Mouse (Mus musculus) bone marrow macrophage, adult 2 months (primary cell): ENCODE results near the gene Gm20388. TPM values are rescaled to one million over a fixed set of nuclear protein-coding genes. Genes with fewer than 3 reads are reported as not detected.

Experiments used
- H3K27ac ChIP-seq: 2 replicates; pipeline ENCODE4 v1.5.1; 2012; ENCODE audit warnings: low read depth, low read length; ENCODE audit not compliant: insufficient read depth
- H3K4me1 ChIP-seq: 2 replicates; pipeline ENCODE4 v1.6.1; 2012; ENCODE audit warnings: low read length; ENCODE audit not compliant: control insufficient read depth, insufficient read depth
- H3K4me3 ChIP-seq: 2 replicates; pipeline ENCODE4 v1.5.1; 2012; ENCODE audit warnings: mild to moderate bottlenecking, low read length, moderate library complexity; ENCODE audit not compliant: insufficient read depth
- CTCF ChIP-seq: IDR thresholded peaks from 2 replicates; pipeline ENCODE4 v1.5.1; 2012; ENCODE audit warnings: low read depth, mild to moderate bottlenecking, low read length, moderate library complexity
- POLR2A ChIP-seq: IDR thresholded peaks from 2 replicates; pipeline ENCODE4 v1.6.1; 2012; ENCODE audit warnings: mild to moderate bottlenecking, low read depth, low read length, borderline replicate concordance
- polyA plus RNA-seq: library from polyadenylated mRNA; stranded (reverse); fragments of >200 nt; gene quantifications from 2 replicates; pipeline ENCODE4 v1.2.4, GENCODE M21; 2012; ENCODE audit not compliant: missing spikeins, insufficient read depth, insufficient read length

Gm20388 gene
- polyA plus RNA-seq, 1 experiment: 32.7 TPM

GRCm38 (mm10) chr8:123651390-123652098 lies 3740.9 kb downstream of the Gm20388 start:
- no peak overlapping the region for H3K27ac ChIP-seq
- H3K4me3 ChIP-seq: no peak overlapping the region
- H3K4me1 ChIP-seq: no peaks in the 10 kb centered on the region
- no peak for TF ChIP-seq CTCF
- TF ChIP-seq POLR2A: no peak

GRCm38 (mm10) chr8:123652641-123653040 lies 3742.0 kb downstream of the Gm20388 start:
- no peak overlapping the region for H3K27ac ChIP-seq
- no peak overlapping the region for H3K4me3 ChIP-seq
- H3K4me1 ChIP-seq: no peaks in the 10 kb centered on the region
- TF ChIP-seq CTCF: peak; percentile 37; the same call in 1 of the 2 replicates
- TF ChIP-seq POLR2A: no peak

- H3K4me3 ChIP-seq: peak within 1 kb of the TSS; percentile 62
- no peaks in the 10 kb centered on the region for H3K4me1 ChIP-seq
- H3K27ac ChIP-seq: no peak within 1 kb of the TSS
Measured at GRCm38 (mm10) chr8:123653308-123653993, 3742.8 kb downstream of the Gm20388 start, which contains the start of gene Rhou. TSS of gene Rhou (plus strand) at chr8:123653929.

GRCm38 (mm10) chr8:123653994-123654569 lies 3743.4 kb downstream of the Gm20388 start:
- Histone ChIP-seq H3K27ac (no peak overlapping the region), H3K4me3 (peak overlapping the region; percentile 62), H3K4me1 (no peaks in the 10 kb centered on the region)
- no peak for TF ChIP-seq CTCF
- no peak for TF ChIP-seq POLR2A

More at GRCm38 (mm10) chr8:123653308-123653993, 3742.8 kb downstream of the Gm20388 start, which contains the start of gene Rhou:
- TF ChIP-seq CTCF (peak; percentile 2; the same call in 1 of the 2 replicates), POLR2A (no peak)

- TF ChIP-seq CTCF (no peak), POLR2A (no peak)
- Histone ChIP-seq H3K4me3 (no peak overlapping the region), H3K4me1 (no peaks in the 10 kb centered on the region), H3K27ac (no peak overlapping the region)
Measured at GRCm38 (mm10) chr8:123654763-123655162, 3744.1 kb downstream of the Gm20388 start.

- Histone ChIP-seq H3K4me3 (no peak overlapping the region), H3K4me1 (no peaks in the 10 kb centered on the region), H3K27ac (no peak overlapping the region)
- TF ChIP-seq POLR2A: no peak
Measured at GRCm38 (mm10) chr8:123655351-123655779, 3744.7 kb downstream of the Gm20388 start.

- no peak for TF ChIP-seq CTCF
- no peak for TF ChIP-seq POLR2A
- no peak overlapping the region for H3K27ac ChIP-seq
- H3K4me3 ChIP-seq: no peak overlapping the region
- H3K4me1 ChIP-seq: no peaks in the 10 kb centered on the region
Measured at GRCm38 (mm10) chr8:123657826-123658225, 3747.2 kb downstream of the Gm20388 start.

GRCm38 (mm10) chr8:123659469-123660057 lies 3748.9 kb downstream of the Gm20388 start:
- Histone ChIP-seq H3K27ac (no peak overlapping the region), H3K4me1 (no peaks in the 10 kb centered on the region), H3K4me3 (no peak overlapping the region)
- no peak for TF ChIP-seq POLR2A
- TF ChIP-seq CTCF: no peak

GRCm38 (mm10) chr8:123661515-123661914 lies 3750.9 kb downstream of the Gm20388 start:
- H3K27ac ChIP-seq: no peak overlapping the region
- no peak overlapping the region for H3K4me3 ChIP-seq
- TF ChIP-seq CTCF (no peak), POLR2A (no peak)
- H3K4me1 ChIP-seq: no peaks in the 10 kb centered on the region
